Mouse (Mus musculus) heart, embryonic 14.5 days (tissue): Measurements from ENCODE around the gene Ddx3y. TPM values are rescaled to one million over a fixed set of nuclear protein-coding genes. Genes with fewer than 3 reads are reported as not detected.

Source experiments
- ATAC-seq: fragments of 200-750 bp; cut with Nextera tagmentation; 2 replicates; pipeline ENCODE4 v1.8.0; 2017; ENCODE audit warnings: low read depth, moderate TSS enrichment; ENCODE audit not compliant: insufficient number of reproducible peaks, insufficient read depth, low FRiP score
- H3K27ac ChIP-seq, 2 experiments: fragments of 200-500 bp in 1 of 2; fragments of 300-500 bp in 1 of 2; sonication (generic) in 1 of 2; replicated peaks in 1 of 2; 2 replicates each; pipeline ENCODE4 v1.5.1; 2012 to 2014; ENCODE audit warnings: low read depth in 2 of 2, low read length in 2 of 2, control low read depth in 1 of 2, mild to moderate bottlenecking in 1 of 2, mixed read lengths in 1 of 2; ENCODE audit not compliant: control insufficient read depth in 1 of 2, insufficient read depth in 1 of 2
- H3K27me3 ChIP-seq: fragments of 300-500 bp; sonication (generic); 2 replicates; pipeline ENCODE4 v1.6.1; 2014; ENCODE audit warnings: mild to moderate bottlenecking, low read length, control low read depth; ENCODE audit not compliant: control insufficient read depth, insufficient read depth
- H3K36me3 ChIP-seq: fragments of 300-500 bp; sonication (generic); 2 replicates; pipeline ENCODE4 v1.6.1; 2014; ENCODE audit warnings: mild to moderate bottlenecking, control low read depth, low read length, mixed read lengths; ENCODE audit not compliant: control insufficient read depth, insufficient read depth
- H3K4me1 ChIP-seq, 2 experiments: fragments of 200-500 bp in 1 of 2; fragments of 300-500 bp in 1 of 2; sonication (generic) in 1 of 2; 2 replicates each; pipeline ENCODE4 v1.6.1; 2012 to 2014; ENCODE audit warnings: low read length in 2 of 2, control low read depth in 1 of 2, mixed read lengths in 1 of 2; ENCODE audit not compliant: control insufficient read depth in 2 of 2, insufficient read depth in 2 of 2
- H3K4me2 ChIP-seq: fragments of 300-500 bp; sonication (generic); 2 replicates; pipeline ENCODE4 v1.6.1; 2014; ENCODE audit warnings: mild to moderate bottlenecking, low read length
- H3K4me3 ChIP-seq, 2 experiments: fragments of 200-500 bp in 1 of 2; fragments of 300-500 bp in 1 of 2; sonication (generic) in 1 of 2; 2 replicates each; pipeline ENCODE4 v1.5.1; 2012 to 2014; ENCODE audit warnings: low read length in 2 of 2, mild to moderate bottlenecking in 2 of 2, control low read depth in 1 of 2, low read depth in 1 of 2, moderate library complexity in 1 of 2; ENCODE audit not compliant: control insufficient read depth in 1 of 2, insufficient read depth in 1 of 2
- H3K9ac ChIP-seq: fragments of 300-500 bp; sonication (generic); 2 replicates; pipeline ENCODE4 v1.6.1; 2014; ENCODE audit warnings: mild to moderate bottlenecking, low read length
- H3K9me3 ChIP-seq: fragments of 300-500 bp; sonication (generic); 2 replicates; pipeline ENCODE4 v1.6.1; 2016; ENCODE audit warnings: low read length, control low read depth; ENCODE audit not compliant: control insufficient read depth
- WGBS: fragments of 180-500 bp; shearing (Covaris S2); extraction: QIAGEN DNeasy Blood & Tissue Kit; methylation state at CpG from one replicate; pipeline ENCODE4 v1.1.7; 2014; 5-methylcytosine and 5-hydroxymethylcytosine counted together
- polyA plus RNA-seq: library from polyadenylated mRNA; unstranded; fragments of >200 nt; fragmentation: Nextera tagmentation; extraction: Ambion mirVana; gene quantifications from 2 replicates; pipeline ENCODE4 v1.2.1, GENCODE M21; 2014

Gene Ddx3y
- polyA plus RNA-seq, 1 experiment from 2014 or later: not detected

DNA sequence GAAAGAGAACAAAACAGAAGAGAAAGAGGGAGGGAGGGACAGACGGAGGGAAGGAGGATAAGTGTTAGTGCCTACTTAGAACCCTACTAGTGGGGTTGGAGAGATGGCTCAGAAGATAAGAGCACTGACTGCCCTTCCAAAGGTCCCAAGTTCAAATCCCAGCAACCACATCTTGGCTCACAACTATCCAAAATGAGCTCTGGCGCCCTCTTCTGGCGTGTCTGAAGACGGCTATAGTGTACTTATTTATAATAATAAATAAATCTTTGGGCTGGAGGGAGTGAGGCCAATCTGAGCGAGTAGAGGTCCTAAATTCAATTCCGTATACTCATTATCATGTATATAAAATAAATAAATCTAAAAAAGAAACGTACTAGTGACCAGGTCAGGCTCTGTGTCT, 66.4 kb downstream of the Ddx3y start:
- H3K9ac ChIP-seq: no peak overlapping the region
- WGBS: 93% methylated on average over 3 of the region's 7 CpGs
- ATAC-seq: no peak

More for the DNA sequence above, 66.4 kb downstream of the Ddx3y start:
- no peaks in the 10 kb centered on the region for H3K4me1 ChIP-seq
- no peak overlapping the region for H3K4me2 ChIP-seq
- no peak overlapping the region for H3K27ac ChIP-seq
- no peaks in the 10 kb centered on the region for H3K36me3 ChIP-seq
- H3K9me3 ChIP-seq: no peaks in the 10 kb centered on the region
- no peaks in the 10 kb centered on the region for H3K27me3 ChIP-seq
- no peak overlapping the region for H3K4me3 ChIP-seq

Other genes starting within 250 kb of the Ddx3y start
- gene Uty, start 40.9 kb downstream of the Ddx3y start, polyA plus RNA-seq: 21.1 TPM in 1 of 2 replicates, not detected in the other
- not detected in 2 replicates for gene Usp9y, start 173.2 kb upstream of the Ddx3y start, polyA plus RNA-seq